Mouse (Mus musculus): ENCODE measurements around the gene Gm12216. TPM values are rescaled to one million over a fixed set of nuclear protein-coding genes. Genes with fewer than 3 reads are reported as not detected.

Gene Gm12216
- polyA plus RNA-seq, 1 experiment from 2014 or later: 1.6 TPM

- no peak overlapping the region for H3K4me2 ChIP-seq
- H3K36me3 ChIP-seq: no peaks in the 10 kb centered on the region
- H3K9ac ChIP-seq: no peak overlapping the region
- no peak; the same call in 1 of the 2 replicates for ATAC-seq (replicated peaks; ENCODE audit: low FRiP score)
- no peak overlapping the region for H3K4me3 ChIP-seq (replicated peaks)
- H3K4me1 ChIP-seq: peaks cover 4% of the 10 kb centered on the region; the same call in 1 of the 2 replicates
- H3K27me3 ChIP-seq: peaks cover 5% of the 10 kb centered on the region; the same call in 1 of the 2 replicates
- H3K27ac ChIP-seq: no peak overlapping the region
- H3K9me3 ChIP-seq (replicated peaks): no peaks in the 10 kb centered on the region
- WGBS: 48% methylated on average over 8 of the region's 8 CpGs
These were observed 19.1 kb downstream of the Gm12216 start for GRCm38 (mm10) chr11:53839663-53840642.

GRCm38 (mm10) chr11:53839147-53839546 lies 19.9 kb downstream of the Gm12216 start:
- H3K9me3 ChIP-seq (replicated peaks): no peaks in the 10 kb centered on the region
- H3K4me3 ChIP-seq (replicated peaks): no peak overlapping the region
- H3K4me2 ChIP-seq: no peak overlapping the region
- H3K4me1 ChIP-seq: peaks cover 4% of the 10 kb centered on the region; the same call in 1 of the 2 replicates
- H3K9ac ChIP-seq: no peak overlapping the region
- peaks cover 5% of the 10 kb centered on the region; the same call in 1 of the 2 replicates for H3K27me3 ChIP-seq
- 74% methylated on average over 6 of the region's 6 CpGs for WGBS
- no peak overlapping the region for H3K27ac ChIP-seq
- no peak for ATAC-seq (replicated peaks; ENCODE audit: low FRiP score)
- H3K36me3 ChIP-seq: no peaks in the 10 kb centered on the region

GRCm38 (mm10) chr11:53837731-53838130 lies 21.3 kb downstream of the Gm12216 start:
- no peak overlapping the region for H3K9ac ChIP-seq
- no peak overlapping the region for H3K4me3 ChIP-seq (replicated peaks)
- H3K4me2 ChIP-seq: no peak overlapping the region
- H3K27ac ChIP-seq: no peak overlapping the region
- H3K36me3 ChIP-seq: no peaks in the 10 kb centered on the region
- WGBS: 83% methylated on average over 5 of the region's 5 CpGs
- no peak for ATAC-seq (replicated peaks; ENCODE audit: low FRiP score)
- no peaks in the 10 kb centered on the region for H3K27me3 ChIP-seq
- peaks cover 4% of the 10 kb centered on the region; the same call in 1 of the 2 replicates for H3K4me1 ChIP-seq
- no peaks in the 10 kb centered on the region for H3K9me3 ChIP-seq (replicated peaks)

GRCm38 (mm10) chr11:53835379-53836010 lies 23.6 kb downstream of the Gm12216 start:
- no peaks in the 10 kb centered on the region for H3K9me3 ChIP-seq (replicated peaks)
- H3K36me3 ChIP-seq: no peaks in the 10 kb centered on the region
- H3K27me3 ChIP-seq: no peaks in the 10 kb centered on the region
- 85% methylated on average over 4 of the region's 4 CpGs for WGBS
- H3K27ac ChIP-seq: no peak overlapping the region
- no peak overlapping the region for H3K4me2 ChIP-seq
- H3K4me1 ChIP-seq: peaks cover 4% of the 10 kb centered on the region; the same call in 1 of the 2 replicates
- ATAC-seq (replicated peaks; ENCODE audit: low FRiP score): no peak
- H3K9ac ChIP-seq: no peak overlapping the region
- H3K4me3 ChIP-seq (replicated peaks): no peak overlapping the region

GRCm38 (mm10) chr11:53825409-53825808 lies 33.6 kb downstream of the Gm12216 start:
- H3K36me3 ChIP-seq: no peaks in the 10 kb centered on the region
- no peak for ATAC-seq (replicated peaks; ENCODE audit: low FRiP score)
- no peaks in the 10 kb centered on the region for H3K27me3 ChIP-seq
- no peak overlapping the region for H3K4me3 ChIP-seq (replicated peaks)
- H3K4me2 ChIP-seq: no peak overlapping the region
- H3K9ac ChIP-seq: no peak overlapping the region
- H3K27ac ChIP-seq: no peak overlapping the region
- H3K9me3 ChIP-seq (replicated peaks): no peaks in the 10 kb centered on the region
- H3K4me1 ChIP-seq: peaks cover 4% of the 10 kb centered on the region; the same call in 1 of the 2 replicates
- whole genome bisulfite sequencing: 84% methylated on average over 4 of the region's 4 CpGs

GRCm38 (mm10) chr11:53821945-53822338 lies 37.1 kb downstream of the Gm12216 start:
- H3K36me3 ChIP-seq: no peaks in the 10 kb centered on the region
- no peak overlapping the region for H3K27ac ChIP-seq
- peaks cover 7% of the 10 kb centered on the region for H3K4me1 ChIP-seq
- H3K9ac ChIP-seq: no peak overlapping the region
- ATAC-seq (replicated peaks; ENCODE audit: low FRiP score): no peak
- H3K9me3 ChIP-seq (replicated peaks): no peaks in the 10 kb centered on the region
- 88% methylated on average over 3 of the region's 3 CpGs for WGBS
- no peak overlapping the region for H3K4me3 ChIP-seq (replicated peaks)
- no peaks in the 10 kb centered on the region for H3K27me3 ChIP-seq
- H3K4me2 ChIP-seq: no peak overlapping the region

GRCm38 (mm10) chr11:53821230-53821944 lies 37.7 kb downstream of the Gm12216 start:
- no peaks in the 10 kb centered on the region for H3K27me3 ChIP-seq
- whole genome bisulfite sequencing: 80% methylated on average over 11 of the region's 11 CpGs
- H3K36me3 ChIP-seq: no peaks in the 10 kb centered on the region
- no peak overlapping the region for H3K9ac ChIP-seq
- no peak overlapping the region for H3K4me3 ChIP-seq (replicated peaks)
- H3K9me3 ChIP-seq (replicated peaks): no peaks in the 10 kb centered on the region
- H3K27ac ChIP-seq: no peak overlapping the region
- no peak overlapping the region for H3K4me2 ChIP-seq
- ATAC-seq (replicated peaks; ENCODE audit: low FRiP score): no peak
- H3K4me1 ChIP-seq: peaks cover 7% of the 10 kb centered on the region

- H3K9ac ChIP-seq: no peak overlapping the region
- H3K9me3 ChIP-seq (replicated peaks): no peaks in the 10 kb centered on the region
- WGBS: 84% methylated on average over 13 of the region's 13 CpGs
- no peaks in the 10 kb centered on the region for H3K36me3 ChIP-seq
- H3K27ac ChIP-seq: no peak overlapping the region
- no peak overlapping the region for H3K4me2 ChIP-seq
- ATAC-seq (replicated peaks; ENCODE audit: low FRiP score): no peak
- no peak overlapping the region for H3K4me3 ChIP-seq (replicated peaks)
- no peaks in the 10 kb centered on the region for H3K27me3 ChIP-seq
- peaks cover 7% of the 10 kb centered on the region for H3K4me1 ChIP-seq
These were observed 38.4 kb downstream of the Gm12216 start for GRCm38 (mm10) chr11:53820516-53821170.

- Histone ChIP-seq H3K36me3 (no peaks in the 10 kb centered on the region), H3K9me3 (replicated peaks) (no peaks in the 10 kb centered on the region), H3K9ac (no peak overlapping the region), H3K4me2 (no peak overlapping the region), H3K4me1 (peaks cover 7% of the 10 kb centered on the region), H3K27ac (no peak overlapping the region), H3K4me3 (replicated peaks) (no peak overlapping the region), H3K27me3 (no peaks in the 10 kb centered on the region)
- 94% methylated on average over 6 of the region's 6 CpGs for WGBS
- ATAC-seq (replicated peaks; ENCODE audit: low FRiP score): 0 out of 2 replicates have a peak, but pooled peaks have one; percentile 25
These were observed 39.5 kb downstream of the Gm12216 start for GRCm38 (mm10) chr11:53819511-53819910.

- Histone ChIP-seq H3K9me3 (replicated peaks) (no peaks in the 10 kb centered on the region), H3K27ac (no peak overlapping the region), H3K4me3 (replicated peaks) (no peak overlapping the region), H3K27me3 (no peaks in the 10 kb centered on the region), H3K4me1 (peaks cover 7% of the 10 kb centered on the region), H3K4me2 (no peak overlapping the region), H3K9ac (no peak overlapping the region), H3K36me3 (no peaks in the 10 kb centered on the region)
- WGBS: 47% methylated on average over 6 of the region's 6 CpGs
- no peak for ATAC-seq (replicated peaks; ENCODE audit: low FRiP score)
These were observed 40.3 kb downstream of the Gm12216 start for GRCm38 (mm10) chr11:53818794-53819193.

- Histone ChIP-seq H3K4me3 (replicated peaks) (no peak overlapping the region), H3K9ac (no peak overlapping the region), H3K4me1 (peaks cover 6% of the 10 kb centered on the region), H3K27me3 (no peaks in the 10 kb centered on the region), H3K36me3 (no peaks in the 10 kb centered on the region), H3K4me2 (no peak overlapping the region), H3K9me3 (replicated peaks) (no peaks in the 10 kb centered on the region), H3K27ac (no peak overlapping the region)
- ATAC-seq (replicated peaks; ENCODE audit: low FRiP score): no peak
- 93% methylated on average over 5 of the region's 5 CpGs for WGBS
These were observed 42.1 kb downstream of the Gm12216 start for GRCm38 (mm10) chr11:53816841-53817375.
